Mouse (Mus musculus): ENCODE data around the gene Otud7a.

DNA sequence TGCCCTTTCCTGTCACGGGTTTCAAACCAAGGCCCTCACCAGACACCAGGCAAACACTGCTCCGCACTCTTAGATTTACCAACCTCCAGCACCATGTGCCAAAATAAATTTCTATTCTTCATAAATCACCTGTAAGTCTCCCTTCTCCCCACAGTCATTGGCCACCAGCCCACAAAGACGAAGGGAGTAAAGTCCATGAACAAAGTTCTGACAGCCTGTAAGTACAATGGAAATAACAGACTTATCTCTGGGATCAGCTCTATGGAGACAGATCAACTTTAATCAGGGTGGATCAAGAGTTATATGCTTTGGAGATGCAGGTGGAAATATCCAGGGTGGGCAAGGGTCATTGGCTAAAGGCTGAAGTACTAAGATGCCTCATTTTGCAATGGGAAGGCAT lies 336.3 kb downstream of the Otud7a start:
- TF ChIP-seq CTCF (IDR thresholded peaks at IDR 0.05; ENCODE audit: borderline replicate concordance, extremely low read depth, insufficient read depth, insufficient read length): no peak
- no peak for TF ChIP-seq POLR2A (IDR thresholded peaks at IDR 0.05; ENCODE audit: borderline replicate concordance, extremely low read depth, insufficient read depth, insufficient read length, poor library complexity, severe bottlenecking)

Measured in brain, embryonic 14.5 days (tissue).